Mouse (Mus musculus): Measurements from ENCODE around the gene Rpl37a. TPM values are rescaled to one million over a fixed set of nuclear protein-coding genes. Genes with fewer than 3 reads are reported as not detected.

Rpl37a gene
- polyA plus RNA-seq, 1 experiment = 577 TPM

GRCm38 (mm10) chr1:72736397-72737125 lies 25.5 kb downstream of the Rpl37a start:
- 42% methylated on average over 13 of the region's 13 CpGs for WGBS
- no peak for DNase-seq (ENCODE audit: low read depth in 1 of 2, low spot score in 2 of 2)
- Histone ChIP-seq H3K27ac (ENCODE audit: insufficient read depth, low read length) (no peak overlapping the region), H3K36me3 (ENCODE audit: control insufficient read depth, insufficient read depth, low read length) (no peaks in the 10 kb centered on the region), H3K27me3 (ENCODE audit: control insufficient read depth, insufficient read depth, low read length) (no peaks in the 10 kb centered on the region), H3K4me3 (ENCODE audit: extremely low read depth, insufficient read depth, insufficient read length) (no peak overlapping the region), H3K4me1 (ENCODE audit: control insufficient read depth, insufficient read depth, insufficient read length) (no peaks in the 10 kb centered on the region)
- TF ChIP-seq CTCF (IDR thresholded peaks at IDR 0.05; ENCODE audit: extremely low read depth, insufficient read depth, insufficient read length, insufficient replicate concordance) = no peak
- no peak for TF ChIP-seq POLR2A (IDR thresholded peaks at IDR 0.05; ENCODE audit: low read depth, low read length)

GRCm38 (mm10) chr1:72738946-72739680 lies 28.0 kb downstream of the Rpl37a start:
- DNase-seq (ENCODE audit: low read depth in 1 of 2, low spot score in 2 of 2) = no peak
- WGBS = 83% methylated on average over 15 of the region's 15 CpGs
- Histone ChIP-seq H3K36me3 (ENCODE audit: control insufficient read depth, insufficient read depth, low read length) (no peaks in the 10 kb centered on the region), H3K27ac (ENCODE audit: insufficient read depth, low read length) (no peak overlapping the region), H3K4me1 (ENCODE audit: control insufficient read depth, insufficient read depth, insufficient read length) (no peaks in the 10 kb centered on the region), H3K4me3 (ENCODE audit: extremely low read depth, insufficient read depth, insufficient read length) (no peak overlapping the region), H3K27me3 (ENCODE audit: control insufficient read depth, insufficient read depth, low read length) (no peaks in the 10 kb centered on the region)
- TF ChIP-seq POLR2A (IDR thresholded peaks at IDR 0.05; ENCODE audit: low read depth, low read length) = no peak
- no peak for TF ChIP-seq CTCF (IDR thresholded peaks at IDR 0.05; ENCODE audit: extremely low read depth, insufficient read depth, insufficient read length, insufficient replicate concordance)

GRCm38 (mm10) chr1:72739681-72740063 lies 28.6 kb downstream of the Rpl37a start:
- Histone ChIP-seq H3K4me1 (ENCODE audit: control insufficient read depth, insufficient read depth, insufficient read length) (no peaks in the 10 kb centered on the region), H3K27ac (ENCODE audit: insufficient read depth, low read length) (no peak overlapping the region), H3K27me3 (ENCODE audit: control insufficient read depth, insufficient read depth, low read length) (no peaks in the 10 kb centered on the region), H3K4me3 (ENCODE audit: extremely low read depth, insufficient read depth, insufficient read length) (no peak overlapping the region), H3K36me3 (ENCODE audit: control insufficient read depth, insufficient read depth, low read length) (no peaks in the 10 kb centered on the region)
- DNase-seq (ENCODE audit: low read depth in 1 of 2, low spot score in 2 of 2) = no peak
- WGBS = 85% methylated on average over 10 of the region's 10 CpGs
- TF ChIP-seq CTCF (IDR thresholded peaks at IDR 0.05; ENCODE audit: extremely low read depth, insufficient read depth, insufficient read length, insufficient replicate concordance) (no peak), POLR2A (IDR thresholded peaks at IDR 0.05; ENCODE audit: low read depth, low read length) (no peak)

- TF ChIP-seq CTCF (IDR thresholded peaks at IDR 0.05; ENCODE audit: extremely low read depth, insufficient read depth, insufficient read length, insufficient replicate concordance) = no peak
- no peak for TF ChIP-seq POLR2A (IDR thresholded peaks at IDR 0.05; ENCODE audit: low read depth, low read length)
- Histone ChIP-seq H3K4me3 (ENCODE audit: extremely low read depth, insufficient read depth, insufficient read length) (no peak overlapping the region), H3K27ac (ENCODE audit: insufficient read depth, low read length) (no peak overlapping the region), H3K36me3 (ENCODE audit: control insufficient read depth, insufficient read depth, low read length) (no peaks in the 10 kb centered on the region), H3K4me1 (ENCODE audit: control insufficient read depth, insufficient read depth, insufficient read length) (no peaks in the 10 kb centered on the region), H3K27me3 (ENCODE audit: control insufficient read depth, insufficient read depth, low read length) (no peaks in the 10 kb centered on the region)
- no peak for DNase-seq (ENCODE audit: low read depth in 1 of 2, low spot score in 2 of 2)
- 83% methylated on average over 5 of the region's 5 CpGs for WGBS
These were observed 30.3 kb downstream of the Rpl37a start for GRCm38 (mm10) chr1:72741406-72741805.

- Histone ChIP-seq H3K36me3 (ENCODE audit: control insufficient read depth, insufficient read depth, low read length) (no peaks in the 10 kb centered on the region), H3K4me3 (ENCODE audit: extremely low read depth, insufficient read depth, insufficient read length) (no peak overlapping the region), H3K27ac (ENCODE audit: insufficient read depth, low read length) (no peak overlapping the region), H3K27me3 (ENCODE audit: control insufficient read depth, insufficient read depth, low read length) (no peaks in the 10 kb centered on the region), H3K4me1 (ENCODE audit: control insufficient read depth, insufficient read depth, insufficient read length) (no peaks in the 10 kb centered on the region)
- DNase-seq (ENCODE audit: low read depth in 1 of 2, low spot score in 2 of 2) = no peak
- 86% methylated on average over 8 of the region's 8 CpGs for WGBS
- no peak for TF ChIP-seq POLR2A (IDR thresholded peaks at IDR 0.05; ENCODE audit: low read depth, low read length)
- TF ChIP-seq CTCF (IDR thresholded peaks at IDR 0.05; ENCODE audit: extremely low read depth, insufficient read depth, insufficient read length, insufficient replicate concordance) = no peak
These were observed 33.9 kb downstream of the Rpl37a start for GRCm38 (mm10) chr1:72744816-72745506.

- H3K4me3 ChIP-seq (ENCODE audit: extremely low read depth, insufficient read depth, insufficient read length) = no peak overlapping the region
- WGBS = 60% methylated on average over 7 of the region's 7 CpGs
- DNase-seq (ENCODE audit: low read depth in 1 of 2, low spot score in 2 of 2) = no peak
These were observed 35.3 kb downstream of the Rpl37a start for GRCm38 (mm10) chr1:72746382-72746781.

More at GRCm38 (mm10) chr1:72746382-72746781, 35.3 kb downstream of the Rpl37a start:
- Histone ChIP-seq H3K4me1 (ENCODE audit: control insufficient read depth, insufficient read depth, insufficient read length) (no peaks in the 10 kb centered on the region), H3K36me3 (ENCODE audit: control insufficient read depth, insufficient read depth, low read length) (no peaks in the 10 kb centered on the region), H3K27ac (ENCODE audit: insufficient read depth, low read length) (no peak overlapping the region), H3K27me3 (ENCODE audit: control insufficient read depth, insufficient read depth, low read length) (no peaks in the 10 kb centered on the region)
- no peak for TF ChIP-seq POLR2A (IDR thresholded peaks at IDR 0.05; ENCODE audit: low read depth, low read length)
- no peak for TF ChIP-seq CTCF (IDR thresholded peaks at IDR 0.05; ENCODE audit: extremely low read depth, insufficient read depth, insufficient read length, insufficient replicate concordance)
